21 mouse cellular contexts compared by ENCODE assay signal in genomic region chrX:11404369-11404768, GRCm38 (mm10).
DNase-seq lines count a peak whose midpoint lies in the region; ATAC-seq and TF ChIP-seq lines count a peak whose summit lies in the region.
"Had no signal": no experiment of that assay in that cellular context is flagged by ENCODE, and none has a peak within 500 bp of the region (broad histone marks: within the 10 kb centered on the region; RNA-seq: fewer than 3 reads in every experiment).

No protein-coding gene starts in this region.

- intact Hi-C loops in heart, adult 2 months (cut with DNase I), result no loop called here
- intact Hi-C loops in left cerebral cortex, postnatal 4 days (cut with DNase I), result no loop called here
- intact Hi-C loops in left cerebral cortex, postnatal 36 days (cut with DNase I), result no loop called here

- H3K79me2 ChIP-seq in heart, adult 2 months (replicated peaks; ENCODE audit: control insufficient read depth, insufficient read depth, low read length), result no peaks in the 10 kb centered on the region
- no peaks in the 10 kb centered on the region for H3K79me2 ChIP-seq in CH12.LX (replicated peaks; ENCODE audit: control insufficient read depth, extremely low read depth, insufficient read depth, poor library complexity, severe bottlenecking)

- no peak for DNase-seq in heart, adult 2 months
- peak; percentile 12 for DNase-seq in left cerebral cortex, postnatal 4 days
- no peak for DNase-seq in left cerebral cortex, postnatal 36 days (ENCODE audit: low spot score in 2 of 2)
- no peak for DNase-seq in CH12.LX (ENCODE audit: extremely low read depth)
- DNase-seq in adipocyte (ENCODE audit: low spot score), result peak; percentile 66
- DNase-seq in spleen, postnatal 14 days (ENCODE audit: low spot score in 2 of 2), result no peak
- DNase-seq: adrenal gland, adult 2 months; cerebellum, adult 8-10 months; kidney, adult 18-20 months; kidney, postnatal 4 days; liver; right cerebral cortex, postnatal 25 days; thymus, postnatal 25 days had no signal

- no peaks in the 10 kb centered on the region for H3K27me3 ChIP-seq in heart, adult 2 months (ENCODE audit: control insufficient read depth, insufficient read depth, low read length)
- peaks cover 15% of the 10 kb centered on the region; the same call in 1 of the 2 replicates for H3K27me3 ChIP-seq in heart, embryonic 12.5 days (replicated peaks)
- no peaks in the 10 kb centered on the region for H3K27me3 ChIP-seq in CH12.LX (replicated peaks)
- H3K27me3 ChIP-seq: heart, embryonic 15.5 days; lung, embryonic 15.5 days; neural tube, embryonic 12.5 days had no signal

- H3K27ac ChIP-seq in heart, adult 2 months, result no peak overlapping the region
- no peak overlapping the region for H3K27ac ChIP-seq in heart, embryonic 12.5 days (ENCODE audit: poor library complexity, severe bottlenecking)
- H3K27ac ChIP-seq in CH12.LX (ENCODE audit: insufficient read depth, low read depth), result no peak overlapping the region
- H3K27ac ChIP-seq: forebrain, embryonic 12.5 days; heart, embryonic 15.5 days; hindbrain, embryonic 12.5 days; lung, embryonic 15.5 days; neural tube, embryonic 12.5 days had no signal

- peaks cover 9% of the 10 kb centered on the region; the same call in 1 of the 2 replicates for H3K9me3 ChIP-seq in heart, embryonic 12.5 days (replicated peaks)
- H3K9me3 ChIP-seq in CH12.LX (replicated peaks; ENCODE audit: low read length), result peaks cover 2% of the 10 kb centered on the region
- H3K9me3 ChIP-seq: forebrain, embryonic 12.5 days; G1E; heart, embryonic 15.5 days; hindbrain, embryonic 12.5 days; lung, embryonic 15.5 days; neural tube, embryonic 12.5 days had no signal

- no peak for ATAC-seq in heart, embryonic 12.5 days (ENCODE audit: insufficient number of reproducible peaks, low FRiP score)

- 74% methylated on average over 4 of the region's 4 CpGs for WGBS in heart, adult 2 months
- WGBS in heart, embryonic 12.5 days, result 68% methylated on average over 4 of the region's 4 CpGs

- dilution Hi-C loops in CH12.LX (cut with MboI; ENCODE audit: extremely low pct_ligation_motif_present, extremely low pct_unique_long_range_greater_than_20kb, low sequenced_read_pairs), result no loop called here

- in situ Hi-C loops in CH12.LX (cut with MboI; ENCODE audit: low pct_ligation_motif_present, low pct_unique_long_range_greater_than_20kb, low sequenced_read_pairs), result no loop called here

- no peak overlapping the region for H3K4me2 ChIP-seq in heart, embryonic 12.5 days
- H3K4me2 ChIP-seq in CH12.LX (ENCODE audit: insufficient read depth, low read depth, poor library complexity, severe bottlenecking), result no peak overlapping the region
- H3K4me2 ChIP-seq: forebrain, embryonic 12.5 days; heart, embryonic 15.5 days; hindbrain, embryonic 12.5 days; lung, embryonic 15.5 days; neural tube, embryonic 12.5 days had no signal

- TF ChIP-seq POLR2A in heart, adult 2 months (IDR thresholded peaks at IDR 0.05; ENCODE audit: insufficient read depth, low read depth, low read length), result no peak
- no peak for TF ChIP-seq POLR2A in CH12.LX (IDR thresholded peaks at IDR 0.05; ENCODE audit: low read depth, low read length)

- no peak for TF ChIP-seq EP300 in heart, adult 2 months (IDR thresholded peaks at IDR 0.05; ENCODE audit: insufficient read depth, low read depth, low read length)
- no peak for TF ChIP-seq EP300 in CH12.LX (IDR thresholded peaks at IDR 0.05; ENCODE audit: low read length)

- H3K9ac ChIP-seq in heart, adult 2 months (ENCODE audit: low read depth, low read length), result no peak overlapping the region
- no peak overlapping the region for H3K9ac ChIP-seq in heart, embryonic 12.5 days
- no peak overlapping the region for H3K9ac ChIP-seq in CH12.LX (ENCODE audit: insufficient read depth, low read depth)
- H3K9ac ChIP-seq: forebrain, embryonic 12.5 days; heart, embryonic 15.5 days; hindbrain, embryonic 12.5 days; lung, embryonic 15.5 days; neural tube, embryonic 12.5 days had no signal

- TF ChIP-seq RAD21 in CH12.LX (IDR thresholded peaks at IDR 0.05; ENCODE audit: low read depth, low read length), result peak; percentile 7

- no peak overlapping the region for H3K4me3 ChIP-seq in heart, adult 2 months
- H3K4me3 ChIP-seq in heart, embryonic 12.5 days, result no peak overlapping the region
- no peak overlapping the region for H3K4me3 ChIP-seq in CH12.LX (replicated peaks in 1 of 3; ENCODE audit: low read depth in 2 of 3, low read length in 2 of 3, poor library complexity in 1 of 3)
- H3K4me3 ChIP-seq: forebrain, embryonic 12.5 days; heart, embryonic 15.5 days; hindbrain, embryonic 12.5 days; lung, embryonic 15.5 days; megakaryocyte, embryonic 14.5 days; neural tube, embryonic 12.5 days had no signal

- no peaks in the 10 kb centered on the region; the same call in 1 of the 2 replicates for H3K4me1 ChIP-seq in heart, adult 2 months (ENCODE audit: control insufficient read depth, insufficient read depth, low read length)
- H3K4me1 ChIP-seq in heart, embryonic 12.5 days (replicated peaks), result no peaks in the 10 kb centered on the region
- H3K4me1 ChIP-seq in CH12.LX (ENCODE audit: control insufficient read depth in 1 of 2, insufficient read depth in 2 of 2), result no peaks in the 10 kb centered on the region
- H3K4me1 ChIP-seq: forebrain, embryonic 12.5 days; heart, embryonic 15.5 days; hindbrain, embryonic 12.5 days; lung, embryonic 15.5 days; megakaryocyte, embryonic 14.5 days; neural tube, embryonic 12.5 days had no signal

- peak; percentile 54 for TF ChIP-seq CTCF in heart, adult 2 months (IDR thresholded peaks at IDR 0.05)
- 0 out of 4 replicates have a peak, but pooled peaks of 1 of the 2 experiments have one; percentile 8 for TF ChIP-seq CTCF in CH12.LX (conservative IDR thresholded peaks at IDR 0.05 in 1 of 2, IDR thresholded peaks at IDR 0.05 in 1 of 2; ENCODE audit: low read depth in 2 of 2, low read length in 2 of 2)

- no peaks in the 10 kb centered on the region for H3K36me3 ChIP-seq in heart, adult 2 months (ENCODE audit: control insufficient read depth, insufficient read depth, low read length)
- no peaks in the 10 kb centered on the region for H3K36me3 ChIP-seq in heart, embryonic 12.5 days
- H3K36me3 ChIP-seq in CH12.LX (replicated peaks in 1 of 2; ENCODE audit: control insufficient read depth in 1 of 2, insufficient read depth in 1 of 2, low read length in 1 of 2), result no peaks in the 10 kb centered on the region
- H3K36me3 ChIP-seq: forebrain, embryonic 12.5 days; G1E; heart, embryonic 15.5 days; hindbrain, embryonic 12.5 days; lung, embryonic 15.5 days; neural tube, embryonic 12.5 days had no signal

TF ChIP-seq in CH12.LX, 34 proteins besides CTCF, POLR2A, EP300 and RAD21:
- TF ChIP-seq NELFE (IDR thresholded peaks at IDR 0.05; ENCODE audit: low read depth, low read length) (no peak), ELF1 (IDR thresholded peaks at IDR 0.05; ENCODE audit: low read depth, low read length) (no peak), USF1 (IDR thresholded peaks at IDR 0.05; ENCODE audit: low read depth, low read length) (no peak), NRF1 (IDR thresholded peaks at IDR 0.05; ENCODE audit: low read depth, low read length) (no peak)

Comparison
In these comparisons a context has a peak if more than half of its experiments do, and no peak if none do; other contexts are left out.
1. DNase-seq: peak in left cerebral cortex, postnatal 4 days (single experiment) and adipocyte (single experiment); none in heart, adult 2 months (0 of 2), left cerebral cortex, postnatal 36 days (0 of 2), CH12.LX (single experiment) and spleen, postnatal 14 days (0 of 2).